Mouse (Mus musculus): Measurements from ENCODE around the gene Ctdnep1. TPM values are rescaled to one million over a fixed set of nuclear protein-coding genes. Genes with fewer than 3 reads are reported as not detected.

Ctdnep1 gene
- polyA plus RNA-seq, 1 experiment from 2014 or later: 19.0 TPM

DNA sequence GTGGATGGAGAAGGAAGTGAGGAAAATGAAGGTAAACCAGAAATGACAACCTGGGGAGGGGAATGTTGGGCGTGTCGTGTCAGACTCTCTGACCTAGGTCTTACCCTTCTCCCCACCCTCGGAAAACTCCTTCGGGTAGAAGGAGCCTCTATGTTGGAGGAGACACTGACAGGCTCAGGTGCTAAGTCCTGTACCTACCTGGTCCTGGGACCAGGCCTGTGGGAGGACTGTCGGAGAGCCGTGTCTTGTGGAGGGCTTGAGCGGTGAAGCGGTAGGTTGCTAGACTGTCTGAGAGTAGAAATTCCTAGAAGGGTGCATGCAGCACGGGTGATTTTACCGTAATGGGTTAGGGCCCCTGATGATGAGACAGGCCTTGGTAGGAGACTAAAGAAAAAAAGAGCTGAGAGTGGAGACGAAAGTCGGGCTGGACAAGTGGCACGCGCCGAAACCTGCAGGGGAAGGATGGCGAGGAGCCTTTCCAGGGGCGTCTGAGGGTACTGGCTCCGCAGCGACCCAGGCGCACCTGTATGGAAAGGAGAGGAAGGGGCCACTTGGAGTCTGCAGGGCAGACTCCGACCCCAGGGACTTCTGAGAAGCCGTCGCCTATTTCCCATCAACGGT, 16.2 kb upstream of the Ctdnep1 start, which contains the start of gene Cldn7:
Gene Cldn7, plus strand, starts transcription at position 130 of the 621 bp plus-strand sequence.
- no peak for ATAC-seq
- 10% methylated on average over 24 of the region's 24 CpGs for WGBS
- H3K9ac ChIP-seq (replicated peaks; ENCODE audit: low read depth, low read length): no peak within 1 kb of the TSS
- H3K36me3 ChIP-seq (ENCODE audit: control insufficient read depth, insufficient read depth): peaks cover 13% of the 10 kb centered on the region
- no peak within 1 kb of the TSS for H3K4me2 ChIP-seq (ENCODE audit: low read length)
- H3K9me3 ChIP-seq (ENCODE audit: control insufficient read depth, low read length): no peaks in the 10 kb centered on the region
- peaks cover 52% of the 10 kb centered on the region for H3K27me3 ChIP-seq (replicated peaks; ENCODE audit: control insufficient read depth, insufficient read depth, low read length)
- H3K4me1 ChIP-seq (replicated peaks; ENCODE audit: control insufficient read depth, insufficient read depth, low read length): peaks cover 6% of the 10 kb centered on the region
- H3K4me3 ChIP-seq (replicated peaks; ENCODE audit: low read length): no peak within 1 kb of the TSS; the same call in 1 of the 2 replicates
- H3K27ac ChIP-seq (ENCODE audit: low read length): no peak within 1 kb of the TSS

DNA sequence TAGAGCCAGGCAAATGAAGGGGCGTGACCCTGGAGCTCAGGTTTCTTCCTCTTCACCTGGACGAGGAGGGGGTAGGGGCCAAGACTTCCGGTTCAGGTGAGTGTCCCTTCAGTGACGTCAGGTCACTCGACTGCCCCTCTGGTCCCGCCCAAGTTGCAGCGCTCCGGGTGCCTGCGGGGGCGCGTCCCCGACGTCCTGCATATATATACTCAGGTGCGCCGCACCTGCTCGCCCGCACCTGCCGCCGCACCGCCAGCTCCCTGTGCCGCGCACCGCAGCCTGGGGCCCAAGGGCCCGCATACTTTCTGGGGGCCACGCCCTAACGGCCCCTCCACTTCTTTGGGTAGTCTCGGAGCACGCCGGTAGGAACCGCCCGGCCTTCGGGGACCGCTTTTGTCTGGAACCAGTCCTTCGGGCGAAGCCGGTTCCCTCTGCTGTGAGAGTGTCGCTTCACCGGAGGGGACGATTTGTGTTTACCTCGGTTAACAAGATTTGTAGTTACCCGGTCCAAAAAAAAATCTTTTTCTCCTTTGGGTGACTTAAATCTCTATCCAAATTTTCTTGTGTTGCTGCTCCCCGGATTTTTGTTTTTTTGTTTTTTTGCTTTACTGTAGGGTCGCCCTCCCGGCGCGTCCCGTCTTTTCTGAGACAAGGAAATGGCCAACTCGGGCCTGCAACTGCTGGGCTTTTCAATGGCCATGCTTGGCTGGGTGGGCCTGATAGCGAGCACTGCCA, 15.5 kb upstream of the Ctdnep1 start:
- ATAC-seq: no peak
- Histone ChIP-seq H3K36me3 (ENCODE audit: control insufficient read depth, insufficient read depth) (peaks cover 17% of the 10 kb centered on the region), H3K4me1 (replicated peaks; ENCODE audit: control insufficient read depth, insufficient read depth, low read length) (peaks cover 6% of the 10 kb centered on the region), H3K4me3 (replicated peaks; ENCODE audit: low read length) (no peak overlapping the region; the same call in 1 of the 2 replicates), H3K4me2 (ENCODE audit: low read length) (no peak overlapping the region), H3K27ac (ENCODE audit: low read length) (no peak overlapping the region), H3K9me3 (ENCODE audit: control insufficient read depth, low read length) (no peaks in the 10 kb centered on the region), H3K9ac (replicated peaks; ENCODE audit: low read depth, low read length) (no peak overlapping the region), H3K27me3 (replicated peaks; ENCODE audit: control insufficient read depth, insufficient read depth, low read length) (peaks cover 52% of the 10 kb centered on the region)
- 2% methylated on average over 49 of the region's 49 CpGs for WGBS

DNA sequence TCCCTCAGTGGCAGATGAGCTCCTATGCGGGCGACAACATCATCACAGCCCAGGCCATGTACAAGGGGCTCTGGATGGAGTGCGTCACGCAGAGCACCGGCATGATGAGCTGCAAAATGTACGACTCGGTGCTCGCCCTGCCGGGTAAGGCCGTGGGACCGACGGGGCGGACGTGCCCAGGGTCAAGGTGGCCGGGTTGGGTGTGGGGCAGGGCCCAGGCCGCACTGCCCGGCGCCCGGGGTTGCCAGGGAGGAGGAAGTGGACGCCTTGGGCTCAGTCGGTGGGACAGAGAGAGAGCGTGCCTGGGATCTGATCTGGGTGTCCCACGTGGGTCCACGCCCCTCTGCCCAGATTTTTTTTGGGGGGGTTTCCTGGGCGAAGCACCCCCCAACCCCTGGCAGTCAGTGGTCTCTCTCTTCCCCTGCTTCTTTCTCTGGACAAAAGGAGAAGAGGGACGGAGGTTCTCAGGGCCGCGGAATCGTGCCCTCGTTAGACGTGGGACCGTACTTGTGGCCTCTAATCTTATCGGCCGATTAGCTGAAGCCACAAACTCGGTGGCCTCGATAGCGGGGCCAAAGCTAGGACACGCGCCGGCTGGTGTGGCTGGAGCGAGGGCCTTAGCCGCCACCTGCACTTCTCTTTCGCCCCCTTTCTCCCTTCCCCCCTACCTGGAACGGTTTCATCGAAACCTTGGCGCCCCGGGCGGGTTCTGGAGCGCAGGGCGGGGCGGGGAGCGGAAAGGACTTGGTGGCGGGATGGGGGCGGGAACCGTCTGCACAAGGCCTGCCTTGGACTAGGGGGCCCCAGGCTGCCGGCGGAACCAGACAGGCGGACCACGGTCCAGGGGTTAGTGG, 14.7 kb upstream of the Ctdnep1 start:
- Histone ChIP-seq H3K9me3 (ENCODE audit: control insufficient read depth, low read length) (no peaks in the 10 kb centered on the region), H3K27ac (ENCODE audit: low read length) (no peak overlapping the region), H3K4me2 (ENCODE audit: low read length) (peak overlapping the region; percentile 35), H3K4me3 (replicated peaks; ENCODE audit: low read length) (peak overlapping the region; percentile 16), H3K36me3 (ENCODE audit: control insufficient read depth, insufficient read depth) (peaks cover 20% of the 10 kb centered on the region), H3K4me1 (replicated peaks; ENCODE audit: control insufficient read depth, insufficient read depth, low read length) (peaks cover 6% of the 10 kb centered on the region), H3K9ac (replicated peaks; ENCODE audit: low read depth, low read length) (0 out of 2 replicates have a peak overlapping the region, but pooled peaks have one; percentile 6), H3K27me3 (replicated peaks; ENCODE audit: control insufficient read depth, insufficient read depth, low read length) (peaks cover 52% of the 10 kb centered on the region)
- no peak for ATAC-seq
- 2% methylated on average over 58 of the region's 59 CpGs for WGBS

DNA sequence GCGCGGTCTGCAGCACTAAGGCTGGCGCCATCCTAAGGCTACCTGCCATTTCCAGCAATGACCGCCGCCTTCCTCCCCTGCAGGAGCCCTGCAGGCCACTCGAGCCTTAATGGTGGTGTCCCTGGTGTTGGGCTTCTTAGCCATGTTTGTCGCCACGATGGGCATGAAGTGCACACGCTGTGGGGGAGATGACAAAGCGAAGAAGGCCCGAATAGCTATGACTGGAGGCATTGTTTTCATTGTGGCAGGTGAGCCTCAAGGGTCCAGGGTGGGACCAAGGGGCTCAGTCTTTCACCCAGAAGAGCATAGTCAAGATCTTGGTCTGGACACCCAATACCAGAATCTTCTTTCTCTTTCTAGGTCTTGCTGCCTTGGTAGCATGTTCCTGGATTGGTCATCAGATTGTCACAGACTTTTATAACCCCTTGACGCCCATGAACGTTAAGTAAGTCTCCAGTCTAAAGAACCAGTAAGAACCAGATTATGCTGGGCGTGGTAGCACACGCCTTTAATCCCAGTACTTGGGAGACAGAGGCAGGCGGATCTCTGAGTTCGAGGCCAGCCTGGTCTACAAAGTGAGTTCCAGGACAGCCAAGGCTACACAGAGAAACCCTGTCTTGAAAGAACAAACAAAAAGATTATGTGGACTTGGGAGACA, 14.0 kb upstream of the Ctdnep1 start:
- WGBS: 38% methylated on average over 17 of the region's 17 CpGs
- Histone ChIP-seq H3K27me3 (replicated peaks; ENCODE audit: control insufficient read depth, insufficient read depth, low read length) (peaks cover 52% of the 10 kb centered on the region), H3K4me3 (replicated peaks; ENCODE audit: low read length) (peak overlapping the region; percentile 16), H3K27ac (ENCODE audit: low read length) (no peak overlapping the region), H3K9me3 (ENCODE audit: control insufficient read depth, low read length) (no peaks in the 10 kb centered on the region), H3K4me2 (ENCODE audit: low read length) (peak overlapping the region; percentile 35), H3K36me3 (ENCODE audit: control insufficient read depth, insufficient read depth) (peaks cover 25% of the 10 kb centered on the region), H3K4me1 (replicated peaks; ENCODE audit: control insufficient read depth, insufficient read depth, low read length) (peaks cover 6% of the 10 kb centered on the region), H3K9ac (replicated peaks; ENCODE audit: low read depth, low read length) (0 out of 2 replicates have a peak overlapping the region, but pooled peaks have one; percentile 6)
- ATAC-seq: no peak

DNA sequence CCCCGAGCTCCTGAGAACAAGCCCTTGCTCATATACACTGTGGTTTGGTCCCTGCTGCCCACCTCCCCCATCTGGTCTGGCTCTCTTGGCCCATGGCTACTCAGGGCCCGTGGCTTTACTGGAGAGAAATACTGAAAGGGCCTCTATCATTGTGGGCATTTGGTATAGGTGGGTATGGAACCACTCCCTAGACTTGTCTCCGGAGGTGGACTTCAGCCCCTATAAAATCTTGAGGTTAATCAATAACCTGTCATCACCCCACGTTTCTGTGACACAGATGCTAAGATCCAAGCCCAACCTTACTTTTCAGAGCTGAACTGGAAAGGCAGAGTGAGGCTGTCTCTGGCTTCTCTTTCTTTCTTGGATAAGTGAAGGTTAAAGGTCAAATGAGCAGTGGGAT, 12.2 kb upstream of the Ctdnep1 start:
- Histone ChIP-seq H3K4me1 (replicated peaks; ENCODE audit: control insufficient read depth, insufficient read depth, low read length) (peaks cover 6% of the 10 kb centered on the region), H3K27me3 (replicated peaks; ENCODE audit: control insufficient read depth, insufficient read depth, low read length) (peaks cover 36% of the 10 kb centered on the region), H3K27ac (ENCODE audit: low read length) (no peak overlapping the region), H3K4me3 (replicated peaks; ENCODE audit: low read length) (no peak overlapping the region), H3K9me3 (ENCODE audit: control insufficient read depth, low read length) (no peaks in the 10 kb centered on the region), H3K4me2 (ENCODE audit: low read length) (no peak overlapping the region), H3K36me3 (ENCODE audit: control insufficient read depth, insufficient read depth) (peaks cover 33% of the 10 kb centered on the region), H3K9ac (replicated peaks; ENCODE audit: low read depth, low read length) (no peak overlapping the region)
- WGBS: 90% methylated on average over 4 of the region's 4 CpGs
- ATAC-seq: no peak

DNA sequence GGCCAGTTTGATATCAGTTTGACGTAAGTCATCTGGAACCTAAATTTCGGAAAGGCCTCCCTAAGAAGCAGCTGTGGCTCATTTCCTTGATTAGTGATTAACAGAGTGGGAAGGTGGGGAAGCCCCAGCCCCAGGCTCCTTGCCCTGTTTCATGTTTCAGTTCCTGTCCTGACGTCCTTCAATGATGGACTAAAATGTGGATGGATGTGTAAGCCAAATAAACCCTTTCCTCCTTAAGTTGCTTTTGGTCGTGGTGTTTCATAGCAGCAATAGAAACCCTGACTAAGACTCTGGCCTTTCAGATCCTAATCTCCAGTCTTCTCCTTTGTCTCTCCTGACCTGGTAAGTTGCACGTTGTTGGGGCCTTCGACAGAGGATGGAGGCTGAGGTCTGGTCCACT, 10.7 kb upstream of the Ctdnep1 start:
- Histone ChIP-seq H3K4me2 (ENCODE audit: low read length) (no peak overlapping the region), H3K4me3 (replicated peaks; ENCODE audit: low read length) (no peak overlapping the region), H3K27ac (ENCODE audit: low read length) (no peak overlapping the region), H3K27me3 (replicated peaks; ENCODE audit: control insufficient read depth, insufficient read depth, low read length) (peaks cover 27% of the 10 kb centered on the region), H3K9ac (replicated peaks; ENCODE audit: low read depth, low read length) (no peak overlapping the region), H3K9me3 (ENCODE audit: control insufficient read depth, low read length) (no peaks in the 10 kb centered on the region), H3K36me3 (ENCODE audit: control insufficient read depth, insufficient read depth) (peaks cover 45% of the 10 kb centered on the region), H3K4me1 (replicated peaks; ENCODE audit: control insufficient read depth, insufficient read depth, low read length) (peaks cover 6% of the 10 kb centered on the region)
- whole genome bisulfite sequencing: 87% methylated on average over 6 of the region's 6 CpGs
- no peak for ATAC-seq

DNA sequence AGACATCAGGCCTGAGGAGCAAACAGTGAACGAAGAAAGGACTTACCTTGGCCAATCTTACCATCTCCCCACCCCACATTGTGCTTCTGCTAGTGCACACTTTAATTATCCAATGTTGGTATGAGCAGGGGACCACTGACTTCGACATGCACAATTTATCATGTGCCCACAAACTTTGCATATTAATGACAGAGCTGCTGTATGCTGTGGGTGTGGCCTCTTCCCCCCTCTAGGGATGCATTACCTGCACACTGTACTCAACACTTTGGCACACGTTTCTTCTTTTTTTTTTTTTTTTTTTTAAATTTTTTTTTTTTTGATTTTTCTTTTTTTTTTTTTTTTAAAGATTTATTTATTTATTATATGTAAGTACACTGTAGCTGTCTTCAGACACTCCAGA, 10.2 kb upstream of the Ctdnep1 start:
- Histone ChIP-seq H3K4me3 (replicated peaks; ENCODE audit: low read length) (no peak overlapping the region), H3K4me1 (replicated peaks; ENCODE audit: control insufficient read depth, insufficient read depth, low read length) (peaks cover 6% of the 10 kb centered on the region), H3K36me3 (ENCODE audit: control insufficient read depth, insufficient read depth) (peaks cover 45% of the 10 kb centered on the region), H3K9ac (replicated peaks; ENCODE audit: low read depth, low read length) (no peak overlapping the region), H3K4me2 (ENCODE audit: low read length) (no peak overlapping the region), H3K9me3 (ENCODE audit: control insufficient read depth, low read length) (no peaks in the 10 kb centered on the region), H3K27ac (ENCODE audit: low read length) (no peak overlapping the region), H3K27me3 (replicated peaks; ENCODE audit: control insufficient read depth, insufficient read depth, low read length) (peaks cover 23% of the 10 kb centered on the region)
- no peak for ATAC-seq
- 83% methylated on average over 3 of the region's 3 CpGs for WGBS

DNA sequence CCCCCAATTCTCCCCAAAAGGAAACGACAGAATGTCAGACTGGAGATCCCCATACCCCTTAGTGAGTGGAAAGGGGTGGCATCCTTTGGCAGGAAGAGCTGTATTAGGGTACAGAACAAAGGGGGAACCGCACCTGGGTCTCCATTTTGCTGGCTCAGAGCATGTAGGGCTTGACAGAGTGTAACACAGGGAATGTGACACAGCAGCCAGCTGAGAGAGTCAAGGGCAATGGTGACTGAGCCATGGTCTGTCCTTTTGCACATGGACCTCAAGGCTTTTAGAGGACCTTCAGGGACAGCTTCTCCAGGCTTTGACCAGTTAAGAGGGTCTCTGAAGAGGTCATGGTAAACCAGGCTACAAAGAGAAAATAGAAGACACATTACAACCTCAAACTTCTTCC, 6.0 kb upstream of the Ctdnep1 start:
- no peak for ATAC-seq
- Histone ChIP-seq H3K9me3 (ENCODE audit: control insufficient read depth, low read length) (no peaks in the 10 kb centered on the region), H3K4me3 (replicated peaks; ENCODE audit: low read length) (no peak overlapping the region), H3K27me3 (replicated peaks; ENCODE audit: control insufficient read depth, insufficient read depth, low read length) (no peaks in the 10 kb centered on the region), H3K36me3 (ENCODE audit: control insufficient read depth, insufficient read depth) (peaks cover 32% of the 10 kb centered on the region), H3K27ac (ENCODE audit: low read length) (no peak overlapping the region), H3K9ac (replicated peaks; ENCODE audit: low read depth, low read length) (no peak overlapping the region), H3K4me1 (replicated peaks; ENCODE audit: control insufficient read depth, insufficient read depth, low read length) (peaks cover 8% of the 10 kb centered on the region), H3K4me2 (ENCODE audit: low read length) (no peak overlapping the region)
- 96% methylated on average over 2 of the region's 2 CpGs for WGBS
